Mouse (Mus musculus) adrenal gland, postnatal 0 days (tissue): ENCODE results near the gene Vmn2r37. TPM values are rescaled to one million over a fixed set of nuclear protein-coding genes. Genes with fewer than 3 reads are reported as not detected.

ENCODE experiments used
- polyA plus RNA-seq: library from polyadenylated mRNA; unstranded; fragments of >200 nt; fragmentation: Nextera tagmentation; extraction: Ambion mirVana; gene quantifications from 2 replicates; pipeline ENCODE4 v1.2.1, GENCODE M21; 2015

The Vmn2r37 gene
- not detected in 2 replicates for polyA plus RNA-seq

DNA sequence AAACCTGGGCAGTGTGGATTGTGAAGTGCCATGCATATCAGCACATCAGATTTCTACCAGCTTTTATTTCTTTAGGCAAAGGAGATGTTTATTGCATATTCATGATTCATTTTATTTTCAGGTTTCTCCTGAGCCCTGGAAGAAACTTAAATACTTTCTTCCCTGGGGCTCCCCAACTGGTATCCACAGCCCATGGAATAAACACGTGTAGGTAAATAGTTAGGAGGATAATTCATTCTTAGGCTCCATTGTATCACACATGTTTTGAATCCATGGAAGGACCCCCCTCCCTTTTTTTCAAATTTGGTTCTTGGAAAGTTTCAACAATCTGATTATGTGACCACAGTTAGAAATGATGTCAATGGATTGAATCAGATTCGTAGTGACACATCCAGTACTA lies at the start of gene Vmn2r37:
Gene Vmn2r37 (minus strand): TSS at position 101 of the 400 bp plus-strand sequence.

Other genes starting within 250 kb of the Vmn2r37 start
- gene Vmn2r39, start 192.9 kb downstream of the Vmn2r37 start, polyA plus RNA-seq = not detected in 2 replicates
- not detected in 2 replicates for gene Vmn2r38, start 125.8 kb downstream of the Vmn2r37 start, polyA plus RNA-seq